10 mouse cellular contexts compared by ENCODE assay signal in genomic region chr16:87319541-87320251, GRCm38 (mm10). TPM values are rescaled to one million over a fixed set of nuclear protein-coding genes. Genes with fewer than 3 reads are reported as not detected.
DNase-seq lines count a peak whose midpoint lies in the region; ATAC-seq lines count a peak whose summit lies in the region.
"Had no signal": no experiment of that assay in that cellular context is flagged by ENCODE, and none has a peak within 500 bp of the region (broad histone marks: within the 10 kb centered on the region; RNA-seq: fewer than 3 reads in every experiment).

No protein-coding gene starts in this region.

- ATAC-seq in kidney, embryonic 14.5 days (ENCODE audit: low FRiP score, low TSS enrichment) = no peak
- no peak for ATAC-seq in heart, embryonic 13.5 days (ENCODE audit: extremely low read depth, insufficient number of reproducible peaks, low FRiP score, low TSS enrichment)
- ATAC-seq in erythroid progenitor cell, adult 5-6 weeks (replicated peaks; ENCODE audit: low FRiP score, poor library complexity, severe bottlenecking) = no peak

- H3K4me3 ChIP-seq in kidney, embryonic 14.5 days (ENCODE audit: low read length) = no peak overlapping the region
- no peak overlapping the region for H3K4me3 ChIP-seq in heart, embryonic 13.5 days
- H3K4me3 ChIP-seq: myocyte had no signal

- no peaks in the 10 kb centered on the region for H3K9me3 ChIP-seq in kidney, embryonic 14.5 days (ENCODE audit: control insufficient read depth, low read length)
- H3K9me3 ChIP-seq in heart, embryonic 13.5 days = no peaks in the 10 kb centered on the region

- no peak overlapping the region for H3K27ac ChIP-seq in kidney, embryonic 14.5 days (ENCODE audit: low read depth, low read length)
- H3K27ac ChIP-seq in heart, embryonic 13.5 days (replicated peaks) = 0 out of 2 replicates have a peak overlapping the region, but pooled peaks have one; percentile 5

- DNase-seq in kidney, postnatal 14 days = peak; percentile 5
- peak; percentile 10 to 48 for DNase-seq in lung, adult 18-20 months
- DNase-seq in retina, postnatal 1 day = peak; percentile 3
- DNase-seq in adrenal gland, adult (ENCODE audit: inconsistent age in 2 of 2, low spot score in 1 of 2) = no peak
- no peak for DNase-seq in kidney, adult 18-20 months
- DNase-seq: adrenal gland, postnatal 36 days had no signal

- H3K4me1 ChIP-seq in kidney, embryonic 14.5 days (ENCODE audit: control insufficient read depth, insufficient read depth, low read length) = peaks cover 5% of the 10 kb centered on the region; the same call in 1 of the 2 replicates
- H3K4me1 ChIP-seq in heart, embryonic 13.5 days = peaks cover 13% of the 10 kb centered on the region

- H3K36me3 ChIP-seq in kidney, embryonic 14.5 days (ENCODE audit: control insufficient read depth, insufficient read depth, low read length) = no peaks in the 10 kb centered on the region
- no peaks in the 10 kb centered on the region for H3K36me3 ChIP-seq in heart, embryonic 13.5 days

- no peaks in the 10 kb centered on the region for H3K27me3 ChIP-seq in kidney, embryonic 14.5 days (ENCODE audit: control insufficient read depth, insufficient read depth, low read length)
- H3K27me3 ChIP-seq in heart, embryonic 13.5 days (replicated peaks) = no peaks in the 10 kb centered on the region

- WGBS in kidney, embryonic 14.5 days = 71% methylated on average over 5 of the region's 5 CpGs
- 59% methylated on average over 5 of the region's 5 CpGs for WGBS in heart, embryonic 13.5 days

- no peak overlapping the region for H3K9ac ChIP-seq in kidney, embryonic 14.5 days (ENCODE audit: low read depth, low read length)
- H3K9ac ChIP-seq in heart, embryonic 13.5 days = no peak overlapping the region

- no peak overlapping the region for H3K4me2 ChIP-seq in kidney, embryonic 14.5 days (replicated peaks; ENCODE audit: low read depth, low read length)
- no peak overlapping the region for H3K4me2 ChIP-seq in heart, embryonic 13.5 days

RNA-seq across cellular contexts. Expression of gene N6amt1, which starts 34.3 kb away (rescaled TPM):
- polyA plus RNA-seq in kidney, embryonic 14.5 days (2014; fragmentation: Nextera tagmentation; extraction: Ambion mirVana) = 37.7 and 38.3 TPM in 2 replicates
- polyA plus RNA-seq in heart, embryonic 13.5 days (2015; fragmentation: Nextera tagmentation; extraction: Ambion mirVana) = 26.9 and 27.5 TPM in 2 replicates
- 2.9 and 3.2 TPM in 2 replicates for total RNA-seq in erythroid progenitor cell, adult 5-6 weeks (2015; ENCODE audit: low replicate concordance)
- 1.9 and 2.0 TPM in 2 replicates for total RNA-seq in erythroid progenitor cell, adult 5-6 weeks (2017; ENCODE audit: low replicate concordance)

Comparison
In these comparisons a context has a peak if more than half of its experiments do, and no peak if none do; other contexts are left out.
1. DNase-seq: peak in kidney, postnatal 14 days (single experiment), lung, adult 18-20 months (2 of 2) and retina, postnatal 1 day (single experiment); none in adrenal gland, adult (0 of 2) and kidney, adult 18-20 months (single experiment).